Mouse (Mus musculus) olfactory bulb, adult 2 months (tissue): ENCODE measurements around the gene Evl.

Source experiments
- CTCF ChIP-seq: fragments of 200-500 bp; IDR thresholded peaks from 2 replicates; pipeline ENCODE4 v1.5.1; 2012; ENCODE audit warnings: low read depth, mild to moderate bottlenecking, low read length, moderate library complexity; ENCODE audit not compliant: insufficient read depth
- POLR2A ChIP-seq: fragments of 200-500 bp; IDR thresholded peaks from 2 replicates; pipeline ENCODE4 v1.6.1; 2012; ENCODE audit warnings: mild to moderate bottlenecking, low read depth, low read length, moderate library complexity; ENCODE audit not compliant: insufficient read depth

GRCm38 (mm10) chr12:108705486-108705885 lies 151.0 kb downstream of the Evl start:
- TF ChIP-seq CTCF, result no peak
- no peak for TF ChIP-seq POLR2A
